Mouse (Mus musculus) limb, embryonic 15.5 days (tissue): ENCODE results near the gene Htra1. TPM values are rescaled to one million over a fixed set of nuclear protein-coding genes. Genes with fewer than 3 reads are reported as not detected.
A peak's percentile ranks its signal among the peaks of the same experiment; 100 is the strongest.

Source experiments
- ATAC-seq: fragments of 200-750 bp; cut with Nextera tagmentation; 2 replicates; pipeline ENCODE4 v1.8.0; 2017; ENCODE audit warnings: low read depth, moderate TSS enrichment; ENCODE audit not compliant: insufficient number of reproducible peaks, low FRiP score, low TSS enrichment
- H3K27ac ChIP-seq: fragments of 300-500 bp; sonication (generic); 2 replicates; pipeline ENCODE4 v1.5.1; 2015; ENCODE audit warnings: moderate library complexity, mild to moderate bottlenecking, inconsistent platforms
- H3K27me3 ChIP-seq: fragments of 300-500 bp; sonication (generic); 2 replicates; pipeline ENCODE4 v1.6.1; 2015; ENCODE audit warnings: inconsistent platforms
- H3K36me3 ChIP-seq: fragments of 300-500 bp; sonication (generic); 2 replicates; pipeline ENCODE4 v1.6.1; 2015; ENCODE audit warnings: inconsistent platforms
- H3K4me1 ChIP-seq: fragments of 300-500 bp; sonication (generic); 2 replicates; pipeline ENCODE4 v1.6.1; 2015; ENCODE audit warnings: inconsistent platforms
- H3K4me2 ChIP-seq: fragments of 300-500 bp; sonication (generic); 2 replicates; pipeline ENCODE4 v1.6.1; 2015; ENCODE audit warnings: mild to moderate bottlenecking, inconsistent platforms
- H3K4me3 ChIP-seq: fragments of 300-500 bp; sonication (generic); 2 replicates; pipeline ENCODE4 v1.5.1; 2015; ENCODE audit warnings: mild to moderate bottlenecking, inconsistent platforms
- H3K9ac ChIP-seq: fragments of 300-500 bp; sonication (generic); 2 replicates; pipeline ENCODE4 v1.6.1; 2015; ENCODE audit warnings: inconsistent platforms
- H3K9me3 ChIP-seq: fragments of 300-500 bp; sonication (generic); 2 replicates; pipeline ENCODE4 v1.6.1; 2016; ENCODE audit warnings: inconsistent platforms
- WGBS: fragments of 180-500 bp; shearing (Covaris S2); methylation state at CpG from one replicate; pipeline ENCODE4 v1.1.7; 2015; 5-methylcytosine and 5-hydroxymethylcytosine counted together
- polyA plus RNA-seq: library from polyadenylated mRNA; unstranded; fragments of >200 nt; fragmentation: Nextera tagmentation; extraction: Ambion mirVana; gene quantifications from 2 replicates; pipeline ENCODE4 v1.2.1, GENCODE M21; 2015

Gene Htra1
- polyA plus RNA-seq, 1 experiment from 2014 or later: 324 TPM

DNA sequence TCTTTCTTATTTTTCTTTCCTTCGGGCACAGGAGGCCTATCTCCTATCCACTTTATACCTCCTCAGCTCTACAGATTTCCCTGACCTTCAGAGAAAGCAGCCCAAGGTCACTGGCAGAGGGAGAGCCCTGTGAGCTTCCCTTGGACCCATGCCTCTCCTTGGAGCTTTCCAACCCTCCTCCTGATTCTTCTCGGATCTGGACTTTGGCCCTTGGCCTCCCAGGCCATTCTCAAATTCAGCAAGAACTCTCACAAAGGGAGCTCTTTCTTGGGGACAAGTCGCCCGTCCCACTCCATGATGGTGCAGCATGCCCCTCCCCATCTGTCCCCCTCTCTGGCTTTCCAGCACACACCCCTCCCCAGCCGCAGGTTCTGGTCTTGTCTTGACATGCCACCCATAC lies 15.1 kb downstream of the Htra1 start:
- WGBS: 83% methylated on average over 5 of the region's 5 CpGs
- Histone ChIP-seq H3K4me3 (no peak overlapping the region), H3K36me3 (peaks cover 9% of the 10 kb centered on the region; the same call in 1 of the 2 replicates), H3K9me3 (no peaks in the 10 kb centered on the region), H3K27ac (0 out of 2 replicates have a peak overlapping the region, but pooled peaks have one; percentile 17), H3K27me3 (no peaks in the 10 kb centered on the region), H3K9ac (no peak overlapping the region), H3K4me1 (peaks cover 25% of the 10 kb centered on the region), H3K4me2 (no peak overlapping the region)
- ATAC-seq: no peak

DNA sequence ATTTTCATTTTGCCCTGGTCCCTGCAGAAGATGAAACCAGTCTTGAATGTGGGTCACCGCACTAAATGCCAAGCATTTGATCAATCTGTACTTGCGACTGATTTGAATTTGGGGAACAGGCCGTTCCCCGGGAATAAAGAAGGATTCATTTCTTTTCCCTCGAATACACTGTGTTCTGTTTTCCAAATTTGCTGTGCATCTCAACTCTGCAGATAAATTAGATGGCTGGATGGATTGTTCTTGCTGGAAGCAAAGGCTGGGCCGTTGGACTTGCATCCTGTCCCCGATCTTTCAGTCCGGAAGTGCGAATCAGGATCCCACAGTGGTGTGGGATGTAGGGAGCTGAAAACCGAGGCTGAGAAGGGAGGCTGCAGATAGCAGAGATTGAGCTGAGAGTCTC lies 17.5 kb downstream of the Htra1 start:
- H3K9ac ChIP-seq: no peak overlapping the region
- ATAC-seq: no peak
- H3K36me3 ChIP-seq: peaks cover 9% of the 10 kb centered on the region; the same call in 1 of the 2 replicates
- no peaks in the 10 kb centered on the region for H3K9me3 ChIP-seq
- H3K27me3 ChIP-seq: no peaks in the 10 kb centered on the region
- no peak overlapping the region for H3K4me2 ChIP-seq
- no peak overlapping the region for H3K27ac ChIP-seq
- H3K4me3 ChIP-seq: no peak overlapping the region
- WGBS: 90% methylated on average over 10 of the region's 10 CpGs
- H3K4me1 ChIP-seq: peaks cover 20% of the 10 kb centered on the region

DNA sequence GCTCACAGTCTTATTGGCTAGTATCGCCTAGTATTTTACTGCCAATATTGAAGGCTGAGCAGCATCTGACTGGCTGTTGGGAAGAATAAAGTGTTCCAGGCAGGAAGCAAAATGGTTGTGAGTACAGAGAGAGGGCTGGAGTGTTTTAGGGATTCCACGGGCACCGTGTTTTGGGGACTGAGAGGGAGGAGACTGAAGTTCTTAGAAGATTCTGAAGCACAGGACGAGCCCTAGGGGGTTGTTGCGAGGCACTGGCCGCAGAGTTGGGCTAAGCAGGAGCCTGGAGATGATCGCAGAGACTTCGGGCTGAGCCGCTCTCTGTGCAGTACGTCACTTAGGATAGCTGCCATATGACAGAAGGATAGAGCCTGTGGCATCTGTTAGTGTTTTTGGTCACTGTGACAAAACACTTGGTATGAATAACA lies 18.3 kb downstream of the Htra1 start:
- no peak overlapping the region for H3K4me3 ChIP-seq
- no peaks in the 10 kb centered on the region for H3K27me3 ChIP-seq
- H3K9ac ChIP-seq: no peak overlapping the region
- H3K4me2 ChIP-seq: no peak overlapping the region
- H3K27ac ChIP-seq: peak overlapping the region; percentile 63; the same call in 1 of the 2 replicates
- peak; percentile 26; the same call in 1 of the 2 replicates for ATAC-seq
- peaks cover 9% of the 10 kb centered on the region; the same call in 1 of the 2 replicates for H3K36me3 ChIP-seq
- WGBS: 69% methylated on average over 10 of the region's 10 CpGs
- H3K4me1 ChIP-seq: peaks cover 15% of the 10 kb centered on the region
- no peaks in the 10 kb centered on the region for H3K9me3 ChIP-seq

DNA sequence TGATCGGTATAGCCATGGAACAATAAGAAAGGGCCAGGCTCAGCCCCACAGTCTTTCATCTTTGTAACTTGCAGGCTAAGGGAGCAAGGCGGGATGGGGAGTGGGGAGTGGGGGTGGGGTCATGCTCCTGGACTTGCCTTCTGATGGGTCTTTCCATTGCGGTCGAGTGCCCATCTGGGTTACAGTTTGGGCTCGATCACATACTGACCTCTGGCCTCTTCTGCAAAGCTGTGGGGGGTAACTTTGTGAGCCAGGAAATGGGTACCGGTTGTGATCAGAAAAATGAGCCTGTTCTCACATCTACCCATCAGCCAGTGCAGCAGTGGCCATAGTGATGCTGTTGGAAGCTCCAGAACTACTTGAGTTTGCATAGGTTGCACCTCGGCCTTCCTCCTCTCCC lies 22.6 kb downstream of the Htra1 start:
- Histone ChIP-seq H3K4me1 (peaks cover 31% of the 10 kb centered on the region), H3K27me3 (no peaks in the 10 kb centered on the region), H3K4me3 (no peak overlapping the region), H3K36me3 (no peaks in the 10 kb centered on the region), H3K9me3 (no peaks in the 10 kb centered on the region), H3K27ac (no peak overlapping the region), H3K4me2 (no peak overlapping the region), H3K9ac (no peak overlapping the region)
- ATAC-seq: no peak
- 75% methylated on average over 7 of the region's 7 CpGs for WGBS

DNA sequence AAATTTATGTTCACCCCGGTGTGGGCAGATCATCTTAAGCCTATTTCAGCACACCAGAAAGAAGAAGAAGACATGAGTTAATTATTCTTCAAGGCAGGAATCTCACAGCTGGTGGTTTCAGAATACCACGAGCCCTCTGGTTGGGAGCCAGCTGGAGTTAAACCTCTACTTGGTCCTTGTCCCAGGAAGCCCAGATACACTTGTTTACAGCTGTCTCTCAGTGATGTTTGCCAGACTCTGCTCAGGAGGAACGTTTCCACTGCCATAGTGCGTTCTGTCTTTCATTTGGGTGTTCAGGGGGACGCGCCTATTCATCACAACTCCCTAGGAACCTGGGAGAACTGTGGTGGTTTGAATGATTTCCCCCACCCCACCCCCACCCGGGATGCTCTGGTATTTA lies 24.0 kb downstream of the Htra1 start:
- 31% methylated on average over 7 of the region's 7 CpGs for WGBS
- 0 out of 2 replicates have a peak, but pooled peaks have one; percentile 26 for ATAC-seq
- H3K27ac ChIP-seq: peak overlapping the region; percentile 44; the same call in 1 of the 2 replicates

DNA sequence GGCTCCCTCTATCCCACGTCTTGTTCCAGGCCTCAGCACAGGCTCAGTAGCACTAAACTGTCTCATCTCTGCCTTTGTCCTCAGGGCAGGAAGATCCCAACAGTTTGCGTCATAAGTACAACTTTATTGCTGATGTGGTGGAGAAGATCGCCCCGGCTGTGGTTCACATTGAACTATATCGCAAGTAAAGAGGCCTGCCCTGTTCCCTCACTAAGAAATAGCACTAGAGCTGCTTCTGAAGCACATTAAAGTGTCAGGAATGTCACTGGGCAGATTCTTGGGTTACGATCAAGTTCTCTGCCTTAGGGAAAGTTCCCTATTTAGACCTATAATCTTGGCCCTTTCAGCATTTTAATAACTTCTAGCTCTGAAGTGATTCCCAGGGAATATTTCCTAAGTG lies 25.5 kb downstream of the Htra1 start:
- H3K4me3 ChIP-seq: no peak overlapping the region
- H3K4me1 ChIP-seq: peaks cover 49% of the 10 kb centered on the region
- no peaks in the 10 kb centered on the region for H3K36me3 ChIP-seq
- 29% methylated on average over 6 of the region's 6 CpGs for WGBS
- H3K9ac ChIP-seq: no peak overlapping the region
- no peaks in the 10 kb centered on the region for H3K9me3 ChIP-seq
- H3K27ac ChIP-seq: peak overlapping the region; percentile 47
- no peak for ATAC-seq
- H3K4me2 ChIP-seq: no peak overlapping the region
- no peaks in the 10 kb centered on the region for H3K27me3 ChIP-seq

More for the DNA sequence above, 24.0 kb downstream of the Htra1 start:
- Histone ChIP-seq H3K4me1 (peaks cover 34% of the 10 kb centered on the region), H3K27me3 (no peaks in the 10 kb centered on the region), H3K9me3 (no peaks in the 10 kb centered on the region), H3K9ac (no peak overlapping the region), H3K4me3 (no peak overlapping the region), H3K36me3 (no peaks in the 10 kb centered on the region), H3K4me2 (no peak overlapping the region)

DNA sequence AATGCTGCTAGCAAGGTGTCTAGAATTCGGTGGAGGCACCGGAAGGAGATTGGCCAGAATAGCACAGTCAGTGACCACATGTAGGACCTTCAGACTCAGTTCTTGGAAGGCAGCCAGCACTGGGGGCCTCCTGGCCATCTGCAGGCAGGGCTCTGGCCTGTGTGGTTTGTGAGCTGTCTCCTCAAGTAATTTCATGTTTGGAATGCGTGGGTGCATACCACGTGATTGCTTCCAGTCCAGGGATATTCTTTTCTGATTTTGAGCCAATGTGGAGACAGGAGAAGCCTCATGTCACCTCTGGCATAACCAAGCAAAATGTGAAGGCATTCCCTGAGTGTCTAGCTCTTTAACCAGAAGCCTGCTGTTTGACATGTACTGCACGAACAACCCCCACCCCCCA lies 28.8 kb downstream of the Htra1 start:
- 18% methylated on average over 5 of the region's 5 CpGs for WGBS
- Histone ChIP-seq H3K4me3 (no peak overlapping the region), H3K27me3 (no peaks in the 10 kb centered on the region), H3K27ac (peak overlapping the region; percentile 85), H3K36me3 (no peaks in the 10 kb centered on the region), H3K9ac (no peak overlapping the region), H3K4me2 (no peak overlapping the region), H3K4me1 (peaks cover 75% of the 10 kb centered on the region), H3K9me3 (no peaks in the 10 kb centered on the region)
- no peak for ATAC-seq

DNA sequence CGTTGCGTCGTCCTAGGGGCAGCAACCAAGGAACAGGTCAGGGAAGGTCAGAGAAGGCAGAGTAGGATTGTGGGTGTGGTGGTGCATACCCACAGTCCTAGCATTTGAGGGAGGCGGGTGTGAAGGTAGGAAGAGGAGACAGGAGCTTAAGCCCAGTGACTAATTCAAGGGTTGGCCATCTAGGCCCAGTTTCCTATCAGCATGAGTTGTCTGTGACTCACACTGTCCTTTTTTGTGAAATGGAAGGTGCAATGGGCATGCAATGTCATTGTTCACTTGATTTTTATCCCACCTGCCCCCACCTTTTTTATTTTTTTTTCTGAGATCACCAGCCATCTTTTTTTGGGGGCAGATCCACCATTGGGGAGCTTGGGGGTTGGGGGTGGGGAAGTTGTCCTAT lies 29.5 kb downstream of the Htra1 start:
- Histone ChIP-seq H3K4me1 (peaks cover 75% of the 10 kb centered on the region), H3K9me3 (no peaks in the 10 kb centered on the region)
- ATAC-seq: no peak

DNA sequence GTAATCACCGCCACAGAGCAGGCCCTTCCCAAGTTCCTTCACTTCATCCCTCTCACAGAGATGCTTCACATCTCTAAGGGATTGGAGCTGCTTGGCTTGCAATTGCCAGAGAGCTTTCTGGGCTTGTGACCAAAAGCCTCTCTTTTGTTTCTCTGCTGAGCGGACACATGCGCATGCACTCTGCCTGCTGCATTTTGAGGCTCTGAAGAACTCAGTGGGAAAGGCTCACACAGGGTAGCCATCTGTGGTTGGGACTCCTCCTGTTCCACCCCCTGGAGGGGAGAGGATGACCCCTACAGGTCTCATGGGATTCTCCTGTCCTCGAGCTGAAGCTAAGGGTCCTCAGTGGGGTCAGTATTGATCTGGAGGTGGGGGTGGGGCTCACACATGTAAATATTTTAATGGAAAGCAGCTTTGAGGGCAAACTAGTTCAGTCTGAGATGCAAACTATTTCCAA lies 30.0 kb downstream of the Htra1 start:
- H3K4me3 ChIP-seq: no peak overlapping the region
- peaks cover 72% of the 10 kb centered on the region for H3K4me1 ChIP-seq
- peak; percentile 61 for ATAC-seq
- H3K9me3 ChIP-seq: no peaks in the 10 kb centered on the region
- H3K27me3 ChIP-seq: no peaks in the 10 kb centered on the region
- H3K27ac ChIP-seq: peak overlapping the region; percentile 85
- H3K4me2 ChIP-seq: no peak overlapping the region
- 34% methylated on average over 4 of the region's 4 CpGs for WGBS
- no peaks in the 10 kb centered on the region for H3K36me3 ChIP-seq
- no peak overlapping the region for H3K9ac ChIP-seq

More for the DNA sequence above, 29.5 kb downstream of the Htra1 start:
- Histone ChIP-seq H3K27ac (peak overlapping the region; percentile 85), H3K4me2 (no peak overlapping the region), H3K9ac (no peak overlapping the region), H3K4me3 (no peak overlapping the region), H3K27me3 (no peaks in the 10 kb centered on the region), H3K36me3 (no peaks in the 10 kb centered on the region)
- 89% methylated on average over 4 of the region's 4 CpGs for WGBS

DNA sequence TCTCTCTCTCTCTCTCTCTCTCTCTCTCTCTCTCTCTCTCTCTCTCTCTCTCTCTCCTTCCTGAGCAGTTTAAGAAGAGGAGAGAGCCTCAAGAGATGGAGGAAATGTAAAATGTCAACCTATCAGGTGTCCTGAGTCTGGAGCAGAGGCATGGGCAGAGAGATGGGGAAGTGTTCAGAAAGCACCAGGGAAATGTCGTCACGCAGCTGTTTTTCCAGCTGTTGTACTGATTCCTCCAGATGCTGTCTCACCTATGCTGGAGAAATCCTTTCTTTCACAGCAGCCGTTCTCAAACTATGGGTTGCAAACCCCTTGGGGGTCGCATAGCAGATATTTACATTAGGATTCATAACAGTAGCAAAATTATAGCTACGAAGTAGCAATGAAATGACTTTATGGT lies 30.5 kb downstream of the Htra1 start:
- Histone ChIP-seq H3K4me3 (no peak overlapping the region), H3K9me3 (no peaks in the 10 kb centered on the region), H3K4me2 (no peak overlapping the region), H3K9ac (no peak overlapping the region), H3K36me3 (peaks cover under 1% of the 10 kb centered on the region; the same call in 1 of the 2 replicates), H3K4me1 (peaks cover 68% of the 10 kb centered on the region), H3K27ac (peak overlapping the region; percentile 85), H3K27me3 (no peaks in the 10 kb centered on the region)
- 34% methylated on average over 5 of the region's 5 CpGs for WGBS
- no peak for ATAC-seq

DNA sequence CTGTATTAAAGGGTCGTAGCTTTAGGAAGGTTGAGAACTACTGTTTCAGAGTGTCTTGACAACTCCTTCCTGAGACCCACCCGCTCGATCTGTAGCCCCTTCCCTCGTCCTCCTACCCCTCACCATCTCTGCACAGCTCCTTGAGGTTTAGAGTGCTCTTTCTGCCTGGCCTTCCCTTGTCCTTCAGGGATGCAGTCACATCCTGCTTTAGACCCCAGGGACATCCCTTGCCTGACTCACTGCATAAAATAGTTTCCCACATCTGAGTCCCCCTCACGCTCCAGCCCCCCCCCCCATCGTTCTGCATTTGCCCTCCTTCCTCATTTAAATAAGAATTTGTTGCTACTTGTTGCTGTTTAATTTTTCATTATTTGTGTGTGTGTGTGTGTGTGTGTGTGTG lies 31.0 kb downstream of the Htra1 start:
- H3K4me1 ChIP-seq: peaks cover 67% of the 10 kb centered on the region
- H3K27ac ChIP-seq: peak overlapping the region; percentile 85
- ATAC-seq: no peak
- no peak overlapping the region for H3K9ac ChIP-seq
- WGBS: 48% methylated on average over 6 of the region's 6 CpGs
- H3K9me3 ChIP-seq: no peaks in the 10 kb centered on the region
- peaks cover 4% of the 10 kb centered on the region; the same call in 1 of the 2 replicates for H3K36me3 ChIP-seq
- no peaks in the 10 kb centered on the region for H3K27me3 ChIP-seq
- H3K4me3 ChIP-seq: no peak overlapping the region
- H3K4me2 ChIP-seq: no peak overlapping the region

DNA sequence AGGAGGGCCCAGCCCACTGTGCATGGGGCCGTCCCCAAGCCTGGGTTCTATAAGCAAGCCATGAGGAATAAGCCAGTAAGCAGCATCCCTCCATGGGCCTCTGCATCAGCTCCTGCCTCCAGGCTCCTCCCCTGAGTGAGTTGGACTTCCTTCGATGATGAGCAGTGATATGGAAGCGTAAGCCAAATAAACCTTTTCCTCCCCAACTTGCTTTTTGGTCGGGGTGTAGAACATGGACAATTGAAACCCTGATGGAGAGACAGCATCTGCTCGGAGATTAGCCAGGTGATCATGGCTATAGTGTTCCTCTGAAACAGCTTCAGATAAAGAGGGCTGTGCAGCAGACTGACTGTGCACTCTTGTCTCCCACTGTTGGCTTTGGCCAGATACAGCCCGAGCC lies 32.0 kb downstream of the Htra1 start:
- Histone ChIP-seq H3K4me1 (peaks cover 68% of the 10 kb centered on the region), H3K4me3 (no peak overlapping the region)
- 80% methylated on average over 6 of the region's 6 CpGs for WGBS

More for the DNA sequence above, 32.0 kb downstream of the Htra1 start:
- ATAC-seq: no peak
- Histone ChIP-seq H3K27ac (peak overlapping the region; percentile 80; the same call in 1 of the 2 replicates), H3K9ac (no peak overlapping the region), H3K4me2 (no peak overlapping the region), H3K36me3 (peaks cover 4% of the 10 kb centered on the region; the same call in 1 of the 2 replicates), H3K9me3 (no peaks in the 10 kb centered on the region), H3K27me3 (no peaks in the 10 kb centered on the region)
